Mouse (Mus musculus) bone marrow macrophage, adult 2 months (primary cell): ENCODE results near the gene Pttg1ip.

Experiments
- CTCF ChIP-seq: IDR thresholded peaks from 2 replicates; pipeline ENCODE4 v1.5.1; 2012; ENCODE audit warnings: low read depth, mild to moderate bottlenecking, low read length, moderate library complexity
- POLR2A ChIP-seq: IDR thresholded peaks from 2 replicates; pipeline ENCODE4 v1.6.1; 2012; ENCODE audit warnings: mild to moderate bottlenecking, low read depth, low read length, borderline replicate concordance

DNA sequence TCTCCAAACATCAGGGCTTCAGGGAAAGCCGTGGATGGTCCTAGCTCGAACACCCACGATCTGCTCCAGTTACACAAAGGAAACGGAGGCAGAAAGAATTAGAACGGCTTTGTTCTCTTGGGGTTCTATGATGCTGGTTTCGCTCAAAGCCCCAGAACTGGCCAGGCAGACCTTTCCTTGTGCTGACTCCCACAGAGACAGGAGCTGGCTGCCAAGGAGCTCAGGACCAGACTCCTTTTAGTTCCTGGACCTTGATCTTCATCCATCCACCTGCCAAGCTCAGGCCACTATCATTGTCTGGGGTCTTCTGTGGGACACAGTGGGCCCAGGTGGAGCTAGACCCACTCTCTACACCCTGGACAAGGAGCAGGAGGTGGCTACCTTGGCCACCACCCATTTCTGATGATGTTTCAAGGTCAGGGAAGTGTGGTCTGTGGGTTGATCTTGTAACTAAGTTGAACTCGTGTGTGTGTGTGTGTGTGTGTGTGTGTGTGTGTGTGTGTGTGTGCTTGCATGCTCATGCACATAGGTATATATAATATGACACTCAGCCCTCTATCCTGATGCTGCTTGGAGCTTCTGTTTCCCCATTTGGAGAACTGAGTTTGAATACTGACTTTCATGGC lies 42.1 kb upstream of the Pttg1ip start:
- TF ChIP-seq CTCF: no peak
- no peak for TF ChIP-seq POLR2A
